In genomic region chr4:81573771-81574170, GRCm38 (mm10) we compare ENCODE assay signal across 10 mouse cellular contexts.
DNase-seq lines count a peak whose midpoint lies in the region; ATAC-seq and TF ChIP-seq lines count a peak whose summit lies in the region.
"Had no signal": no experiment of that assay in that cellular context is flagged by ENCODE, and none has a peak within 500 bp of the region (broad histone marks: within the 10 kb centered on the region; RNA-seq: fewer than 3 reads in every experiment).

No protein-coding gene starts in this region.

- H3K4me3 ChIP-seq in hindbrain, embryonic 13.5 days = no peak overlapping the region
- no peak overlapping the region for H3K4me3 ChIP-seq in hindbrain, embryonic 12.5 days
- H3K4me3 ChIP-seq in hindbrain, postnatal 0 days (ENCODE audit: low read length) = no peak overlapping the region
- no peak overlapping the region for H3K4me3 ChIP-seq in kidney, embryonic 15.5 days (replicated peaks)
- H3K4me3 ChIP-seq: embryonic facial prominence, embryonic 15.5 days; liver, embryonic 15.5 days had no signal

- H3K9ac ChIP-seq in hindbrain, embryonic 13.5 days = no peak overlapping the region
- H3K9ac ChIP-seq in hindbrain, embryonic 12.5 days = no peak overlapping the region
- H3K9ac ChIP-seq in hindbrain, postnatal 0 days (replicated peaks; ENCODE audit: low read length) = no peak overlapping the region
- no peak overlapping the region for H3K9ac ChIP-seq in kidney, embryonic 15.5 days
- H3K9ac ChIP-seq: embryonic facial prominence, embryonic 15.5 days; liver, embryonic 15.5 days had no signal

- H3K36me3 ChIP-seq in hindbrain, embryonic 13.5 days = no peaks in the 10 kb centered on the region
- H3K36me3 ChIP-seq in hindbrain, embryonic 12.5 days = no peaks in the 10 kb centered on the region
- no peaks in the 10 kb centered on the region for H3K36me3 ChIP-seq in hindbrain, postnatal 0 days (ENCODE audit: insufficient read depth, low read length)
- H3K36me3 ChIP-seq in kidney, embryonic 15.5 days = no peaks in the 10 kb centered on the region
- H3K36me3 ChIP-seq: embryonic facial prominence, embryonic 15.5 days; liver, embryonic 15.5 days had no signal

- DNase-seq in cerebellum, adult 11 months = peak; percentile 51
- peak; percentile 83 to 84 for DNase-seq in cerebellum, postnatal 14 days
- peak; percentile 88 for DNase-seq in hindbrain, postnatal 0 days (ENCODE audit: low spot score)
- no peak for DNase-seq in spleen, adult 12 weeks (ENCODE audit: low spot score)
- no peak for DNase-seq in urinary bladder, adult 18-20 months (ENCODE audit: low spot score in 2 of 2)

- H3K4me1 ChIP-seq in hindbrain, embryonic 13.5 days (replicated peaks) = peaks cover 8% of the 10 kb centered on the region
- peaks cover 7% of the 10 kb centered on the region for H3K4me1 ChIP-seq in hindbrain, embryonic 12.5 days
- peaks cover 4% of the 10 kb centered on the region; the same call in 1 of the 2 replicates for H3K4me1 ChIP-seq in hindbrain, postnatal 0 days (ENCODE audit: insufficient read depth, low read length)
- H3K4me1 ChIP-seq in kidney, embryonic 15.5 days = no peaks in the 10 kb centered on the region
- H3K4me1 ChIP-seq: liver, embryonic 15.5 days had no signal

- peak overlapping the region; percentile 31; the same call in 1 of the 2 replicates for H3K27ac ChIP-seq in hindbrain, embryonic 13.5 days
- no peak overlapping the region for H3K27ac ChIP-seq in hindbrain, embryonic 12.5 days
- H3K27ac ChIP-seq in hindbrain, postnatal 0 days = no peak overlapping the region; the same call in 1 of the 2 replicates
- H3K27ac ChIP-seq in kidney, embryonic 15.5 days = no peak overlapping the region
- H3K27ac ChIP-seq: embryonic facial prominence, embryonic 15.5 days; liver, embryonic 15.5 days had no signal

- 36% methylated on average over 5 of the region's 5 CpGs for WGBS in hindbrain, embryonic 13.5 days
- 53% methylated on average over 5 of the region's 5 CpGs for WGBS in hindbrain, embryonic 12.5 days
- WGBS in hindbrain, postnatal 0 days = 28% methylated on average over 5 of the region's 5 CpGs
- 60% methylated on average over 5 of the region's 5 CpGs for WGBS in kidney, embryonic 15.5 days

- peak; percentile 72 for ATAC-seq in hindbrain, embryonic 13.5 days (ENCODE audit: low FRiP score)
- ATAC-seq in hindbrain, embryonic 12.5 days (ENCODE audit: low FRiP score) = no peak; the same call in 1 of the 2 replicates
- peak; percentile 95 for ATAC-seq in hindbrain, postnatal 0 days
- ATAC-seq in kidney, embryonic 15.5 days (replicated peaks; ENCODE audit: low FRiP score) = no peak

- no peaks in the 10 kb centered on the region for H3K9me3 ChIP-seq in hindbrain, embryonic 13.5 days
- no peaks in the 10 kb centered on the region for H3K9me3 ChIP-seq in hindbrain, embryonic 12.5 days (replicated peaks)
- H3K9me3 ChIP-seq in hindbrain, postnatal 0 days (ENCODE audit: low read length) = no peaks in the 10 kb centered on the region
- no peaks in the 10 kb centered on the region for H3K9me3 ChIP-seq in kidney, embryonic 15.5 days (replicated peaks)
- H3K9me3 ChIP-seq: embryonic facial prominence, embryonic 15.5 days; liver, embryonic 15.5 days had no signal

- H3K27me3 ChIP-seq in hindbrain, embryonic 13.5 days = no peaks in the 10 kb centered on the region
- no peaks in the 10 kb centered on the region for H3K27me3 ChIP-seq in hindbrain, embryonic 12.5 days
- H3K27me3 ChIP-seq in hindbrain, postnatal 0 days (ENCODE audit: insufficient read depth, low read length) = no peaks in the 10 kb centered on the region
- H3K27me3 ChIP-seq in kidney, embryonic 15.5 days = no peaks in the 10 kb centered on the region
- H3K27me3 ChIP-seq: embryonic facial prominence, embryonic 15.5 days; liver, embryonic 15.5 days had no signal

- no peak overlapping the region for H3K4me2 ChIP-seq in hindbrain, embryonic 13.5 days
- H3K4me2 ChIP-seq in hindbrain, embryonic 12.5 days (replicated peaks) = no peak overlapping the region
- H3K4me2 ChIP-seq in hindbrain, postnatal 0 days (ENCODE audit: low read depth, low read length) = no peak overlapping the region
- H3K4me2 ChIP-seq in kidney, embryonic 15.5 days = no peak overlapping the region
- H3K4me2 ChIP-seq: embryonic facial prominence, embryonic 15.5 days; liver, embryonic 15.5 days had no signal

- no peak for TF ChIP-seq CTCF in hindbrain, postnatal 0 days (IDR thresholded peaks at IDR 0.05; ENCODE audit: low read depth)

Comparison
In these comparisons a context has a peak if more than half of its experiments do, and no peak if none do; other contexts are left out.
1. ATAC-seq: peak in hindbrain, embryonic 13.5 days (single experiment) and hindbrain, postnatal 0 days (single experiment); none in hindbrain, embryonic 12.5 days (single experiment) and kidney, embryonic 15.5 days (single experiment).
2. DNase-seq: peak in cerebellum, adult 11 months (single experiment), cerebellum, postnatal 14 days (2 of 2) and hindbrain, postnatal 0 days (single experiment); none in spleen, adult 12 weeks (single experiment) and urinary bladder, adult 18-20 months (0 of 2).